Mouse (Mus musculus) right cerebral cortex, postnatal 14 days (tissue): Measurements from ENCODE around the gene Olfr1034.
"Not testable (repeated sequence)": the region's sequence is repeated elsewhere in the genome, so short reads cannot be mapped to it uniquely, and the experiment has no call there.

Source experiments
- DNase-seq: peaks from one replicate; pipeline ENCODE4 v3.0.0; 2022

Olfr1034 gene

GRCm38 (mm10) chr2:86045561-86045960, at the start of gene Olfr1034:
TSS of gene Olfr1034 (plus strand) at chr2:86045861.
- no peak for DNase-seq

- no peak for DNase-seq
Measured at GRCm38 (mm10) chr2:86005240-86005639, 40.4 kb upstream of the Olfr1034 start, which contains the start of gene Olfr1032. TSS of gene Olfr1032 (plus strand) at chr2:86005540.

GRCm38 (mm10) chr2:86020406-86020805, 25.3 kb upstream of the Olfr1034 start, which contains the start of gene Olfr1033:
TSS of gene Olfr1033 (plus strand) at chr2:86020633.
- DNase-seq = not testable (repeated sequence)

GRCm38 (mm10) chr2:86021518-86021917, 24.1 kb upstream of the Olfr1034 start:
- DNase-seq = not testable (repeated sequence)

GRCm38 (mm10) chr2:86050777-86051176, 5.1 kb downstream of the Olfr1034 start:
- DNase-seq = not testable (repeated sequence)

- not testable (repeated sequence) for DNase-seq
Measured at GRCm38 (mm10) chr2:86063766-86064165, 18.1 kb downstream of the Olfr1034 start.

- DNase-seq = no peak
Measured at GRCm38 (mm10) chr2:86070189-86070588, 24.5 kb downstream of the Olfr1034 start.

GRCm38 (mm10) chr2:86073692-86074091, 28.0 kb downstream of the Olfr1034 start, which contains the start of gene Olfr1036:
TSS of gene Olfr1036 (plus strand) at chr2:86073992.
- not testable (repeated sequence) for DNase-seq

- DNase-seq = not testable (repeated sequence)
Measured at GRCm38 (mm10) chr2:86080478-86080877, 34.8 kb downstream of the Olfr1034 start.

- no peak for DNase-seq
Measured at GRCm38 (mm10) chr2:86087285-86087684, 41.6 kb downstream of the Olfr1034 start, which contains the start of gene Olfr1037. TSS of gene Olfr1037 (minus strand) at chr2:86087385.
